Mouse (Mus musculus) layer of hippocampus, postnatal 14 days (tissue): ENCODE results near the gene Krtap31-2. TPM values are rescaled to one million over a fixed set of nuclear protein-coding genes. Genes with fewer than 3 reads are reported as not detected.
A peak's percentile ranks its signal among the peaks of the same experiment; 100 is the strongest.

Source experiments
- DNase-seq, 2 experiments: peaks; one replicate each; pipeline ENCODE4 v3.0.0; 2021 to 2022; ENCODE audit warnings: low spot score in 2 of 2, mixed read lengths in 1 of 2
- long read RNA-seq, 2 experiments: library from polyadenylated mRNA; stranded (forward); transcript quantifications; one replicate each; pipeline ENCODE4 v2.0.0; 2021
- total RNA-seq, 2 experiments: library from RNA; stranded (reverse); gene quantifications; 2 replicates each; pipeline ENCODE4 v1.2.3; 2021

Krtap31-2 gene
- not detected for total RNA-seq
- long read RNA-seq, experiment 1, result 0 reads
- long read RNA-seq, experiment 2, result 0 reads

GRCm38 (mm10) chr11:99935991-99936390, at the start of gene Krtap31-2:
TSS of gene Krtap31-2 (plus strand) at chr11:99936291.
- no peak for DNase-seq

- DNase-seq, result no peak
These were observed 28.5 kb upstream of the Krtap31-2 start, which contains the start of gene Krtap31-1 for GRCm38 (mm10) chr11:99907620-99908019. TSS of gene Krtap31-1 (plus strand) at chr11:99907920.

GRCm38 (mm10) chr11:99914451-99914850, 21.6 kb upstream of the Krtap31-2 start, which contains the start of gene Gm11565:
TSS of gene Gm11565 (plus strand) at chr11:99914751.
- DNase-seq, result no peak

- no peak for DNase-seq
These were observed 1.7 kb downstream of the Krtap31-2 start for GRCm38 (mm10) chr11:99937751-99938264.

- DNase-seq, result no peak
These were observed 12.1 kb downstream of the Krtap31-2 start, which contains the start of gene Krtap9-5 for GRCm38 (mm10) chr11:99948175-99948574. TSS of gene Krtap9-5 (plus strand) at chr11:99948475.

- DNase-seq, result no peak
These were observed 28.1 kb downstream of the Krtap31-2 start for GRCm38 (mm10) chr11:99964213-99964612.

- no peak for DNase-seq
These were observed 29.9 kb downstream of the Krtap31-2 start for GRCm38 (mm10) chr11:99965961-99966360.

- no peak for DNase-seq
These were observed 42.9 kb downstream of the Krtap31-2 start, which contains the start of gene Krtap29-1 for GRCm38 (mm10) chr11:99978953-99979352. TSS of gene Krtap29-1 (minus strand) at chr11:99979053.

GRCm38 (mm10) chr11:99982731-99983130, 46.6 kb downstream of the Krtap31-2 start:
- no peak for DNase-seq

GRCm38 (mm10) chr11:99983442-99983841, 47.4 kb downstream of the Krtap31-2 start:
- no peak for DNase-seq

- peak; percentile 60 to 71 for DNase-seq
These were observed 49.4 kb downstream of the Krtap31-2 start for GRCm38 (mm10) chr11:99985291-99986092.

GRCm38 (mm10) chr11:99986180-99986647, 50.1 kb downstream of the Krtap31-2 start, which contains the start of gene Krtap16-1:
TSS of gene Krtap16-1 (minus strand) at chr11:99986597.
- DNase-seq, result no peak

Other genes starting within 250 kb of the Krtap31-2 start
- not detected for gene Gm14190, start 245.6 kb upstream of the Krtap31-2 start, total RNA-seq
- gene Gm14180, start 202.0 kb upstream of the Krtap31-2 start, total RNA-seq, result not detected
- not detected for gene Gm11595, start 163.4 kb upstream of the Krtap31-2 start, total RNA-seq
- not detected for gene Krtap4-8, start 155.6 kb upstream of the Krtap31-2 start, total RNA-seq
- gene Krtap4-9, start 151.1 kb upstream of the Krtap31-2 start, total RNA-seq, result not detected
- gene Gm11596, start 142.8 kb upstream of the Krtap31-2 start, total RNA-seq, result not detected
- not detected for gene Gm11569, start 137.4 kb upstream of the Krtap31-2 start, total RNA-seq
- not detected for gene Gm11554, start 131.8 kb upstream of the Krtap31-2 start, total RNA-seq
- gene Krtap4-13, start 126.4 kb upstream of the Krtap31-2 start, total RNA-seq, result not detected
- gene Gm11564, start 120.6 kb upstream of the Krtap31-2 start, total RNA-seq, result not detected
- gene 2300003K06Rik, start 98.2 kb upstream of the Krtap31-2 start, total RNA-seq, result not detected
- not detected for gene Krtap4-16, start 84.7 kb upstream of the Krtap31-2 start, total RNA-seq
- gene Gm11568, start 78.4 kb upstream of the Krtap31-2 start, total RNA-seq, result not detected
- not detected for gene Gm11559, start 71.8 kb upstream of the Krtap31-2 start, total RNA-seq
- gene Krtap9-1, start 62.9 kb upstream of the Krtap31-2 start, total RNA-seq, result not detected
- gene Gm11567, start 57.1 kb upstream of the Krtap31-2 start, total RNA-seq, result not detected
- gene Krtap31-1, start 28.4 kb upstream of the Krtap31-2 start, total RNA-seq, result not detected
- not detected for gene Gm11565, start 21.5 kb upstream of the Krtap31-2 start, total RNA-seq
- not detected for gene Krtap9-5, start 12.2 kb downstream of the Krtap31-2 start, total RNA-seq
- not detected for gene Krtap29-1, start 42.8 kb downstream of the Krtap31-2 start, total RNA-seq
- not detected for gene Krtap16-1, start 50.3 kb downstream of the Krtap31-2 start, total RNA-seq
- gene Krtap17-1, start 57.7 kb downstream of the Krtap31-2 start, total RNA-seq, result not detected
- not detected for gene Krt33a, start 79.9 kb downstream of the Krtap31-2 start, total RNA-seq
- not detected for gene Krt33b, start 93.6 kb downstream of the Krtap31-2 start, total RNA-seq
- gene Krt34, start 105.3 kb downstream of the Krtap31-2 start, total RNA-seq, result not detected
- not detected for gene Krt31, start 114.3 kb downstream of the Krtap31-2 start, total RNA-seq
- gene Krt32, start 151.9 kb downstream of the Krtap31-2 start, total RNA-seq, result not detected
- not detected for gene Krt35, start 159.9 kb downstream of the Krtap31-2 start, total RNA-seq
- not detected for gene Krt36, start 169.3 kb downstream of the Krtap31-2 start, total RNA-seq
- gene Krt13, start 185.3 kb downstream of the Krtap31-2 start, total RNA-seq, result not detected
- gene Krt15, start 199.6 kb downstream of the Krtap31-2 start, total RNA-seq, result 1 to 10 TPM in 1 of 2 experiments, under 1 TPM in 1; 0.55 to 1.2 TPM
- under 1 TPM; 0.48 to 0.81 TPM for gene Krt19, start 212.4 kb downstream of the Krtap31-2 start, total RNA-seq